Mouse (Mus musculus): ENCODE data around the gene Odf3. TPM values are rescaled to one million over a fixed set of nuclear protein-coding genes. Genes with fewer than 3 reads are reported as not detected.

Gene Odf3
- not detected for total RNA-seq (2021)

DNA sequence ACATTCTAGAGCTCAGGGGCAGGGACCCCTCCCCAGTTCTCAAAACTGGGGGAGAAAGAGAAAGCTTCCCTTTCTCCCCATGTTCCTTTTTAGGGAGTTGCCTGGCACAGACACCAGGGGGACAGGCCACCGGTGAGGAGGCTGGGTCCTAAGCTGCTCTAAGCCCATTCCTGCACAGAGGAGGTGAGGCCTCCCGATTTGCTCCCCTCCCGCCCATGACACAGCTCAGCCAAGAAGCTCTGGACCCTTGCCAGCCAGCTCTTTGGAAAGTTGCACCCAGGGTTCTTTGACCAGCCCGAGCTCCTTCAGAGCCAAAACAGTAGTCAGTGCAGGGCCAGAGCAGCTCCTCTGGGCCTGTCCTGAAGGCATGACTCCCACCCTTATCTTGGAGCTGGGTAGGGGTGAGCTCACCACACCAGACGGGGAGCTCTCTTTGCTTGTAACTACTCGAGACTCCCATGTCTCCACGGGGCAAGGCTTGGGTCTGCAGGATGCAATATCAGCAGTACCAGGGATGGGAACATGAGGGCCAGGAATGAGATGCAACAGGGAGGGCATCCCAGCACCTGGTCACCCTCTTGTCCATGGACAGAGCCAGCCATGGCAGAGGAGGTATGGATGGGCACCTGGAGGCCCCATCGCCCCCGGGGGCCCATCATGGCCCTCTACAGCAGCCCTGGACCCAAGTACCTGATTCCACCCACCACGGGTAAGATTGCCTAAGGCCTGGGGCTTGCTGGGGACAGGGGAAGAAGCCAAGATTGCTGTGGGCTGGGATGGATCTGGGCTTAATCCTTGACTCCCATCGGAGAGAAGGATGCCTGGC, at the start of gene Odf3:
Gene Odf3 (plus strand): TSS at position 51 of the 826 bp plus-strand sequence.
- DNase-seq, result peak; percentile 49

DNA sequence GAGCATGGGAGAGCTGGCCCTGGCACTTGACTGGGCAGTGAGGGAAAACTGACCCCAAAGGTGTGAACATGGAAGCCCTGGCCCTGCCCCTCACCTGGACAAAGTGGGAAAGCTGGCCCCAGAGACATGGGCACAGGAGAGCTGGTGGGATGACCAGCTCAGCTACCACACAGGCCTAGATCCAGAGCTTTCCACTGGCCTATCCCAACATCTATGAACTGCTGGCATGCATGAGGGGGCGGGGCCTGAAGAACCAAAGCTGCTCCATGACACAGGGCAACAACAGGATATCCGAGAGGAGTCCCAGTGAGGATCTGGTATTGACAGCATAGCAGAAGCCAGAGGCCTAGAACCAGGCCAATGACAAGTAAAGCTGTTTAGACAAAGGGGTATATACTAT, 49.4 kb upstream of the Odf3 start:
- no peak for DNase-seq

DNA sequence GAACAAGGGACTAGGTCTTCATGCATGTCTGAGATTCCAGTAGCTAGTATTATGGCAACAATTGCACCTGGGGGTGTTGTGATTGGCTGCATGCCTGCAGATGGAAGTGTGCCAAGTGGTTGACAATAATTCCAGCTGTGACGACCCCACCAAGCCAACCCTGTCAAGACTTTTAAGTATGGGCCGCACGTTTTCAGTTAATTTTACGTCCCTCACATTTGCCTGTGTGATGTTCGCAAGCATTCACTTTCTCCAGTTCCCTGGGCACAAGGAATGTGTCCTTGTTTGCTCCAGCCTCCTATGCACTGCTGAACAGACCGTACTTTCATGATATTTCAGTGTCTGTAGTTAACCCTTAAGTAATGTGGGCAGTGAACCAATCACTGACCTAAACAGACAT, 45.0 kb upstream of the Odf3 start:
- DNase-seq, result no peak

DNA sequence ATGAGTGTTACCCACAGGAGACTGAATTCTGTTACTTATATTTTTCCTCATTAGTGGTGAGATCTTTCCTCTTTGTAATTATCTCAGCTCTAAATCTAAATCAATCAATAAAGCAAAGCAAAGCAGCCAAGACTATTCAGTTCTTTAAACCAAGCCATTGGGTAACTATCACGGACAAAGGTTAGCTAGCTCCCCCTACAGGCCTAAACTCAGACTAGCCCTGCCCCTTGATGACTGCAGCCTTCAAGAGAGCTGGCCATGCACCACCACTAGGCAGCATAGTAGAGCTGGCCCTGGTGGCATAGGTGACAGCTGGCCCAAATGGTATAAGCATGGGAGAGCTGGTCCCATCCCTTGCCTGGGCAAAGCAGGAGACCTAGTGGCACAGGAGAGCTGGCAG, 41.9 kb upstream of the Odf3 start:
- DNase-seq, result peak; percentile 30

DNA sequence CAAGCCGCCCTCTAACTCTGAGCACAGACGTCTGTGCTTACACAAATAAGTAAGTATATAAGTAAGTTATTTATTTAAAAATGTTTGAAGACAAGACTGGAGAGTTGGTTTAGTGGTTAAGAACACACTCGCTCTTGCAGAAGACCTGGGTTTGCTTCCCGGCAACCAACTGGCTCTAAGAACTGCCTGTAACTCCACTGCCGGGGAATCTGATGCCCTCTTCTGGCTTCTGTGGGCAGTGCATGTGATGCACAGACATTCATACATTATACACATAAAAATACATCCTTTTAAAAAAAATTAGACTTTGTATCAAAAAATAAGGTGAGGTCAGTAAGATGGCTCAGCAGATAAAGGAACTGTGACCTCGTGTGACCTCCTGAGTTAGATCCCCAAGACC, 37.1 kb upstream of the Odf3 start:
- DNase-seq, result no peak

DNA sequence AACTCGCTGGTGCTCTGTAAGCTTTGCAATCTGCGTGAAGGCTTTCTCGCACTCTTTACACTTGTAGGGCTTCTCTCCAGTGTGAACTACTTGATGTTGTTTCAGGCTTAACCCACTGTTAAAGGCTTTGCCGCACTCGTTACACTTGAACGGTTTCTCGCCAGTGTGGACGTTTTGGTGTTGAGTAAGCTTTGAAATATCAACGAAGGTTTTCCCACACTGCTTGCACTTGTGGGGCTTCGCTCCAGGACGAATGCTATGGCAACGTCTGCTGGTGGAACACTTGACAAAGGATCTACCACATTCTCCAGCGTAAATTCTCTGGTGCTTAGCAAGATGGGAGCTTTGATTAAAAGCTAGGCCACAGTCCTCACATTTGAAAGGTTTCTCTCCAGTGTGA, 35.9 kb upstream of the Odf3 start:
- DNase-seq, result no peak

DNA sequence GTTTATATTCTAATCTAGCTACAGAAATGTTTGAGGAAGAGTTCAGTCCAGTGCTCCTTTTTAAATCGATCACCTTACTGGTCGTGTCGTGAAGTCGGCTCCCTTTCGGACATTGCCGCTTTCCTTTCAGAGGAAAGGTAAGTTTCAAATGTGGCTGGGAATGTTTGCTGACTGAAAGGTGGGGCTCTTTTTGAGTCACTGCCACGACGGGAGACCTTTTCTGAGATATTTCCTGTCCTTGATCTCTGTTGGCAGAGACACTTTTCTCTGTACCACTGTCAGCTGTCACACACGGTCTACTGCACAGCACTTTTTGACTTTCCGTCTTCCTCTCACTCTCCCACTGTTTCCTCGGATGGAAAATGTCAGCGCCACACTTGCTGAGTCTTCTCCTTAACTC, 34.8 kb upstream of the Odf3 start:
- no peak for DNase-seq

DNA sequence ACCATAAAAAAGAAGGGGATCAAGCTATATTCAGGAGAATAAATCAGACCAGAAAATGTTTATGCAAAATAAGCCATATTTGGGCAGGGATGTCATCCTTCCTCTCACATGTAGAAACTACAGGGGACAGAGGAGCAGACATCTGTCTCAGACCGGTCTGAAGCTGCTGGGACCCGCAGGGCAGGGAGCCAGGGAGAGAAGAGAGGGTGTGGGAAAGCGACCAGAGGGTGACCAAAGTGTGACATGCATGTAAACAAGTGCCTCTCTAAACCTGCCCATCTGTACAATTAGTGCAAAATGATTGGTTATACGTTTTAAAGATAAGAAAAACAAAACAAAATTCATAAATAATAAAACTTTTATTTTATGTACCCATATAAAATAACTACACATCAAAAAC, 27.4 kb upstream of the Odf3 start:
- DNase-seq, result no peak

DNA sequence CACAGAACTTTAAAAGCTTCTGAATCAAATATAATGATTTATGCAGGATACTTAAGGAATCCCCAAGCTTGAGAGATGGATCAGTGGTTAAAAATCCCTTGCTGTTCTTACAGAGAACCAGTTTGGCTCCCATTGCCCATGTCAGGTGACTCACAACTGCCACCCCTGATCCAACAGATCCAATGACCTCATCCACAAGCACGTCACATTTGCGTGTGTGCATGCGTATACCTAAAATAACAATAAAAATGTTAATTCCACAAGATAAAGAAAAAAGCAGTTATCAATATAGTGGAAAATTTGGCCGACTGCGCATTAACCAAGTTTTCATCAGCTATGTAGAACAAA, 26.3 kb upstream of the Odf3 start:
- DNase-seq, result no peak

DNA sequence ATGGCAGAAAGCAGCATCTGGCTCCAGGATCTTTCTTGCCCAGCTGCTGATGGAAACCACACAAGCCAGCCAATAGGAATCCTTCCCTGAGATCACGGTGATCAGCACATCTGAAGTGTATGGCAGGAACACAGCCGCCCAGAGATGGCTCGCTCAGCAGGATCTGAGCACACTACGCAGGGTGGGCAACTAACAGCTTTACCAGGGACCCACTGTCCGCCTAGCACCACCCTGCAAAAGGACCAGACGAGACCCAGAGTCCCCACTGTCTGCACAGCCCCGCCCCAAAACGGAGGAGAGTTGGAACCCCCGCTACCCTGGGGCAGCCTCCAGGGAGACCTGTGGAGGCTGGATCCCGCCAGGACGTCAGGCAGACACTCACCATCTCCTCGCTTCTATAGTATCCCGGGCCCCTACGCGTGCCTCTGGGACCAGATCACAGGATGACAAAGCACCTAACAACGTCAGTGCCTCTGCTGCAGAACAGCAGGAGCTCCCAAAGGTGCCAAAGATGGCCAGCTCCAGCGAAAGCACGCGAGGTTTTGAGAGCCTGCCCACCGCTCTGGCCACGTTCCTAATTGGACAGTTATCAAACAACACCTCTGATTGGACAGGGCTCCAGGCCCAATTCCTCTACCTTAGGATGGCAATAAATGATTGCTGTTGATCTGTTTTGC, 25.8 kb upstream of the Odf3 start, which contains the start of gene Zfp941:
Gene Zfp941 (minus strand): TSS at position 526 of the 677 bp plus-strand sequence.
- DNase-seq, result peak; percentile 63

DNA sequence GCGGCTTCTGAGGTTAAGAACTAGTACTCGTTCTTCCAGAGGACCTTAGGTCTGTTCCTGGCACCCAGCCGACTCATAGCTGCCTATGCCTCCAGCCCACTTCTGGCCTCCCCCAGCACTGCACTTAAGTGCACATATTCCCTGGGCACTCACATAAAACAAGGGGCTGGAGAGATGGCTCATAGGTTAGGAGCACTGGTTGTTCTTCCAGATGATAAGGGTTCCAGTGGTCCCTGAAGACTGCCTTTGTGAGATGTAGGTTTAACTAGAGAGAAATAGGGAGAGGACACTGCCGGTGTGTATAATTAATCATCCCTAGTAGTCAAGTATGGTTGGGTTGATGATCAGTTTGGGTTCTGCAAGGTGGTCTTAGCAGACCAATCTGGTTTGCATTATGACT, 24.9 kb upstream of the Odf3 start:
- no peak for DNase-seq

DNA sequence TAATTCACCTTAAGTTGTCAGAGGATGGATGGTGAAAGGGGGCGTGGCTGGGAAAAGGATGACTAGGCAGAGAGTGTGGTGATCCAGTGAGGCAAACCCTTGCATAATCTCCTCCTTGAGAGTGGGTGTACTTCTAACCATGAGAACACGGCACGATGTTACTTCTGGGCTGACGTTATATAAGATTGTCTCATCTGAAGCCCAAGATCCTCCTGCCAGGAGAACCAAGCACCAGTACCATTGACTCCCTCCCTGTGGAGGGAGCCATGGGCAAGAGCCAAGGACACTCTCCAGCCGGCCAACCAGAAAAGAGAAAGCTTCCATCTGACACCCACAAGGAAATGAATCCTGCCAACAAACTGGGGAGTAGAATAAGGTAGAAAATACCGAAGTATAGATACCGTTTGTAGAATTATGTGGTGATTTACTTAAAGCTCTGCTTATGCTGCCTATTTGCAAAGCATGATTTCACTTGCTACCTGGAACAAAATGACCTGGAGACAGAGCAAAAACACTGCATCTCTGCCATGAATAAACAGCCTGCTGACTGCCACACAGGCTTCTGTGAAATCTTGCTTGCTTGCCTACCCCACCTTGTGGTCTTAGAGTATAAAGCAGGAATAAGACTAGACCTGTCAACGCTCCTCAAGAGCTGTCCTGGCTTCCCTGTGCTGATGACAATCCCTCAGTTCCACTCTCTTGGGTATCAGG, 19.3 kb upstream of the Odf3 start:
- DNase-seq, result no peak

DNA sequence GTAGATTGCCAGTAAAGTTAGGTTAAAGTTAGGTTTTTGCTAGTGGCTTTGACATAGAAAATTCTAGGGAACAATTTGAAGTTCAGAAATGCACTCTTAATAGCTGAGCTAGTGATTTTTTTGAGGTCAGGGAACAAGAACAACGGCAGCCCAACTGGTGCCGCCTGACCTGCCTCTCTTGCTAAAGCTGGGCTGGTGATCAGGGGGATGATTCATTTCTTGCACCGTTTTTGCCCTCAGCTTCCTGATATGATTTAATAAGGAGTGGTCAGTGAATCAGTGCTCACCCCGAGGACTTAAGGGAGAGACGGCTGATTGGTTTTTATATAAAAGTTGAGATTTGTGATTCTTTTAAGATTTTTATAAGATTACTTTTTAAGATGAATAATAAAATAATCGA, 16.2 kb upstream of the Odf3 start:
- DNase-seq, result no peak

DNA sequence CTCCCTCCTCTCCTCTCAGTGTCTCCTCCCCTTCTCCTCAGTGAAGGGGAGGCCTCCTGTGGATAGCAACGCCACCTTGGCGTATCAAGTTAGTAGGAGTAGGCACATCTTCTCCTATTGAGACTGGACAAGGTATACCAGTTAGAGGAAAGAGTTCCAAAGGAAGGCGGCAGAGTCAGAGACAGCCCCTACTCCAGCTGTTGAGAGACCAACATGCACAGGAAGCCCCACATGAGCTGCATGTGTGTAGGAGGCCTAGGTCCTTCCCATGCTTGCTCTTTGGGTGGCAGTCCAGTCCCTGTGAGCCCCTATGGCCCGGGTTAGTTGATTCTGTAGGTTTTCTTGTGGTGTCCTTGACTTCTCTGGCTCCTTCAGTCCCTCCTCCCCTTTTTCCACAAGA, 14.3 kb upstream of the Odf3 start:
- DNase-seq, result no peak

DNA sequence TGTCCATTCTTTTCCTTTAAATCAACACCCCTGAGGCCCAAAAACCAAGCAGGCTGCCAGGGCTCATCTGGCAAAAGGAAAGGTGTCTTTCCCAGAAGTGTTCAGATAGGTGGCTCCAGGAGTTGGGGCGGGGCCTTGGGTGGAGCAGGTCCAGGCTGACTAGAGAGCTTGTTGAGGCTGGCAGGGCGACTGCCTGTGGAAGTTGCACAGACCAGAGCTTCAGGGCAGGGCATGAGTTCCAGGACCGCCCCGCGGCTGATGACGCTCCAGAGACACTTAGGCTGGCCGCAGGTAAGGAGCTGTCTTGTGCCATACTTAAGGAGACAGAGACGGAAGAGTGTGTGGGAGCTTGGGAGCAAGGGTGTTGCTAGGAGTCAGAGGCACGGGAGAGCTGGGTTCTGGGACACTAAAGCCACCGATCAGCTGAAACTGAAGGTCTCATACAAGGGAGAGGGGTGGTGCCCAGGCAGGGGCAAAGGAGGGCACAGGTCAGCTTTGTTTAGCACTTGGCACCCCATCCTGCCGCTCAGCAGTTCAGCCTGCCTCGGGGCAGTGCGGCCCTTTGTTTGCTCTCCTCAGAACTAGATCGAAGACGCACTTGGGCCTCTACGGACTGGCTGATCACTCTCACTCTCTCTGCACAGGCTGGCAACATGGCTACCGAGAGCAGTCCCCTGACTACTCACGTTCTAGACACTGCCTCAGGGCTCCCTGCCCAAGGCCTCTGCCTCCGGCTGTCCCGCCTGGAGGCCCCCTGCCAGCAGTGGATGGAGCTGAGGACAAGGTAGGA, 12.4 kb upstream of the Odf3 start, which contains the start of gene Urah:
Gene Urah (plus strand): TSS at position 51 of the 790 bp plus-strand sequence.
- DNase-seq, result no peak

DNA sequence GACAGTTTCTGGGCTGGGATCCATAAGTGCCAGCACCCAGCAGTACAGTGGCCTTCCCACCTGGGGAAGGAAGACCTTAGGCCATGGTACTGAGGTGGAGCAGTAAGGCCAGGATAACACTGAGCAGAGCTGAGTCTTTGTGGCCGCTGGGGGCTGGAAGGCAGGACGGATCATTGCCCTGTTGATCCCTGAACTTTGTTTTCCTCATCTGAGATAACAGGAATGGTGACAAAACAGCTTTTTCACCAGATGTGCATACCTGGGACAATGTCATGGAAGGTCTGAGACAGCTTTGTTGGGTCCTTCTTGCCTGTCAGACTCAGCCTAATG, 11.9 kb upstream of the Odf3 start:
- DNase-seq, result no peak

DNA sequence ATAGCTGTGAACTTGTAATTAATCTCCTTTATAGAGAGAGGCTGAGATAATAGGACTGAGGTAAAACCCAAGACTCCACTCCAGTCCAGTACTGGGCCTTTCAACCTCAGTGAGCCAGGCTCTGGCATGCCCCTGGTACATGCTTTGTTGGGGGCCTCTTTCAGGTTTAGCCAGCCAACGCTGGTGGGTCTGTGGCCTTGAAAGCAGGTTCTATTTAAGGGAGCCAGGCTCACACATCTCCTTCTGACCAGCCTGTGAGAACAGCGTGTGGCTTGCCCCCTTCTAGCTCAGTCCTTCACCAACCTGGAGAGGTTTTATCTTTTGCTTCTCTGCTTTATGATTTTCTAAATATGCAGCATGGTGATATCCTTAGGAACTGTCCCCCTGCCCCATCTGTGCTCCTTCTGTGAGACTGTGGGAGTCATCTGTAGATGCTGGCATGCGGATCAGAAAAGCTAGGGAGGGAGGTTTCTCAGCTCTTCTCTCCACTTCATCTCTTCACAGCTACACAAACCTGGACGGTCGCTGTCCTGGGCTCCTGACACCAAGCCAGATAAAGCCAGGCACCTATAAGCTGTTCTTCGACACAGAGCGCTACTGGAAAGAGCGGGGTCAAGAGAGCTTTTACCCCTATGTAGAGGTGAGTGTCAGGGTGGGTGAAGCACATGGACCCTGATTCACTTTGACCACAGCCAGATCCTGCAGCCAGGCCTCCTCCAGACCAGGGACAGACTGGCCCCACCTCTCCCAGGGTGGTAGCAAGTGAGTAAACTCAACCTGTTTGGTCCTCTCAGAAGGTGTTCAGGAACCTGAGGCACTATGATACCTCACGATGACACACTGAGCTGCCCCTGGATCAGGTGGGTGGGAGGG, 11.1 kb upstream of the Odf3 start:
- no peak for DNase-seq

DNA sequence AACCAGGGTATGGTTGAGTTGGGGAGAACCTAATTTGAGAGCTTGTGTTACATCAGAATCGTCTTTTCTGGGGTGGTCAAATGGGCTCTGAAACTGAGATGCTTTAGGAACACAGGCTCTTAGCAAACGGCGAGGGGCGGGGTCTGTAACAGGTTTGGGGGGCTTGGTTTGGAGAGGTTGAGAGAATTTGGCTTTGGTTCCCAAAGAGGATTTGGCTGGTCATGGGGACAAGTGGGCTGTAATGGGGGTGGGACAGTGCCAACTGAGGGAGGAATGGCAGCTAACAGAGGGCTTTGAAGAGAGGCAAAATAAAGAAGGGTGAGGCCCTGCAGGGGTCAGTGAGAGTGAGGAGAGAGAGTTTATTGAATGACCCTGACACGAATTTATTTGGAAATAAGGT, 8.0 kb upstream of the Odf3 start:
- no peak for DNase-seq

DNA sequence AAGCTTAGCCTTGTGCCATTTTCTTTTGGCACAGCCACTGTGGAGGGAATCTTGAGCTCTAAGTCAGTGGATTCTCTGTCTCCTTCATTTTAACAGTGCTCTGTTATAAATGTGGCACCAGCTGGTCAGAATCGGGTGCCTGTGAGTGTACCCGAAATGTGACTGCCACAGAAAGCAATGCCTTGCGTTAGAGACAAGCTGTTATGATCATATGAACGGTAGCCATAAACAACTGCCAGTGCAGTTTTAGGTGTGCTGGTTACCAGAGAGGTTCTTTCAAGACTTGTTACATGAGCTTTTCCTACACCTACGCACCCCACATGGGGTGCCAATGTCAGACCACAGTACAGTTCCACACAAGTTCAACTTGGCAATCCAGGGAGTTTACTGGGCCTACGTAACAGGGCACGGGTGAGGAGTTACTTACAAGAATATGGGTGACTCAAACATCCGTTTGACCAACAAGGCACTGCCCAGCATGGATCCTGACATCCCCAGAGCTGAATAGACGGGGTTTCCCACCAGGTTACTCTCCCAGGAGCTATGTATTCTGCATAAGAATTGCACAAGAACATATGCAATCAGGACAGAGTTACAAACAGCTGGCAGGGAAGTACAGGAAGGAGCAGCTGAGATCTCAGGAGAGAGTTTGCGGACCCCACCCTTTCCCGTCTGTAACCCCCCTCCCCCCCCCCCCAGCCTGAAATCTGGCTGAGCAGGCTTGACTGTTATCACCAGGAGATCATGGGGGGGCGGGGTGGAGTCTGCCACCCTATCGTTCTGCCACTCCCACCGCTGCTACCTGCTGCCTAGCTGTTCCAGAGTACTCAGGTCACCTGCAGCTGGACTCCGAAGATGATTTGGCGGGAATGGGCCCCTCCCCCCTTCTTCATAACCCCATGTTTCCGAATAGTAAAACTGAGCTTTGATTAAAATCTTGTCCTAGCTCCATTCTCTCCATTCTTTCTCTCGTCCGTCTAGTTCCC, 6.6 kb upstream of the Odf3 start:
- DNase-seq, result no peak

DNA sequence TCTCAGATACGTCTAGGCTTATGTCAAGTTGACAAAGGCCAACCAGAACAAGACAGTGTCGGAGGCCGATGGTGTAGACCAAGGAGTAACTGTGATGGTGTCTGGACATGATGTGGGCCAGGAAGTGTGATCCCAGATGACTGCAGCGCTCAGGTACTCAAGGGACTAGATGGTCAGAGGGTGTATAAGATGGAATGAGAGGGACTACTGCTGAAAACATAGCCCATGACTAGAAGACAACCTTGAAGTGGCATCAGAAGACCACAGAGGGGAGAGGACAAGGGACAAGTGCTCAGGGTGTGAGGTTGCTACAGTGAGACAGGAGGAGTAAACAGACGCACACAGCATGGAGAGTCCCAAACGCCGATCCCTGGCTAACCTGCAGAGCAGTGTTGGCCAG, 3.8 kb upstream of the Odf3 start:
- DNase-seq, result no peak
